Mouse (Mus musculus) gastrocnemius, adult 18-20 months (tissue): ENCODE measurements at regions not wholly inside any gene's neighbourhood (a gene's known extent, or its start where the extent isn't known, plus 50 kb on each side); places are given as distances from the start of the nearest gene placed in this dataset.

ENCODE experiments used
- DNase-seq: peaks from one replicate; pipeline ENCODE4 v3.0.0; 2021; ENCODE audit warnings: low spot score

DNA sequence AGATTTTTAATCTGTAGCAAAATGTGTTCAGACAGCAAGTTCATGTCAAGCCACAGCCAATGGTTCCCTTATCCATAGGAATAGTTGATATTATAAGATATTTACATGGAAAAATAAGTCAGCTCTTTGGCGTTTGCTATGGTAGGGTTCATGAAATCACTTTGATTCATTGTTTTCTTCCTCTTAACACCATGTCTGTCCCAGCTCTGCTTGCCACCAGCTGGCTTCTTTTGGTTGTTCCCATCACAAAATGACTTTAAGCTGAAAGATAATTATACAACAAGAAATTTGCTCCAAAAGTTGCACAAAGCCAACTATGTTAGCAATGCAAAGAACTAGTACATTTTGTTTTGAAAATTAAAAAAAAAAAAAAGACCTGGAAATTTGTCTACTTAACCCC lies 99.9 kb upstream of the Tcf21 start:
- no peak for DNase-seq

DNA sequence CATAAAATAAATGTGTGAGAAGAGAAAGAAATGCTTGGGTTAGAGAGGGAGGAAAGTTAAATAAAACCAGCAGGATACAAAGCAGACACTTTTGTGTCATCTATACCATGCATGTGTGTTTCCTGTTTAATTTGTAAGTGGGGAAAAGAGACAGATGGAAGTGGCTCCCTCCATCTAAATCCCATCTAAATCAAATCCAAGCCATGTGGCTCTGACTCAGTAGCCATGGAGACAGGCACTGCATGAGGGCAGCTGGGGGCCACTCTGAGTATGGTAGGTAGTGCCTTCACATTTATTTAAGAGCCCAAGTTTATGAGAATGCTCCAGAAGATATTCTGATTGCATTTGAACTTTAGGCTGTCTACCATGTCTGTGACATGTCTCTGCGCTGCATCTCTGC lies 97.8 kb upstream of the Tcf21 start:
- DNase-seq, result no peak

DNA sequence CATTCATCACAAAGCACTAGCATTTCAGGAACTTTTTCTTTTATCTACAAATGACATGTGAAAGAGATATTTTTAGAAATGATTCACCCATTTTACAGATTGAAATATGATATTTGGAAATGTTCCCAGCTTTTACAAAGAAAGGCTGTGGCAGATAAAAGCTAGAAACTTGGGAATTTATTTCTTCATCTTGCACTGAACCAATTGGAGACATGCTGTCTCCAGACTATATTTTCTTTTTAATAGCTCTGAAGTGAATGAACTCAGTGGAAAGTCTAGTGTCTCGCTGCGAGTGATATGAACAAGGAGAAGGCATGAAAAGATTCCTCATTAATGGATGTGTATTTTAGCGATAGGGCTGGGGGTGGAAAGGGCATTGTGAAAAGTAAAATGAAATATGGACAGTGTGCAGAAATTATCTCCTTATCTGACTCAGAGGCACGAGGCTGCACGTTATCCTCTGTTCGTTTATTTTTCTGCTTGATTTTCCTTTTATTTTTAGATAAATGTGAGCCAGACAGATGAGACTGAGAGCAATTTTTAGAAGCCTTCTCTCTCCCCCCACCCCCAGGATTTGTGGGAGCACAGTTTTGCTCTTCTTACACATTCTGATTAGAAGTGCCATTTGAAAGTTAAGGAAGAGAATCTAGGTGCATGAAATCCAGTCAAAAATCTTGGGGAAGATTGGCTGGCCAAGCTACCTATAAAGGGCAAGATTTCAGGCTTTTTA lies 96.0 kb upstream of the Tcf21 start:
- DNase-seq, result no peak

DNA sequence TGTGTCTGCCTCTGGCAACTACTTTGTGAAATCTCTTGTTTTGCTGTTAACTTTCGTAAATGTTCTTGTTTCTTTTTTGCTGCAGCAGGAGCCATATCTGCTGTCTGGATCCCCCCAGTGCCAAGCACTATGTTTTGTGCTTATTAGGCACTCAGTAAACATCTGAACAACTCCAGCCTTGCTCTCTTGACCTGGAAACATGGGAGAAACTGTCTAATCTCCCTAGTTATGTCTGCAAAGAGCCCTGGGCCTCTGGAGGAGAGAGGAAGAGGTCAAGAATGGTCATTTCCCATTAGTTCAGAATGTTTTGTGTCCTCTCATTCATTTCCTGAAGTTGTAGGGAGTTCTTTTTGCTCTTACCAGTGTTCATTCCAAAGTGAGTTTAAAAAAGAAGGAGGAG lies 93.1 kb upstream of the Tcf21 start:
- no peak for DNase-seq

DNA sequence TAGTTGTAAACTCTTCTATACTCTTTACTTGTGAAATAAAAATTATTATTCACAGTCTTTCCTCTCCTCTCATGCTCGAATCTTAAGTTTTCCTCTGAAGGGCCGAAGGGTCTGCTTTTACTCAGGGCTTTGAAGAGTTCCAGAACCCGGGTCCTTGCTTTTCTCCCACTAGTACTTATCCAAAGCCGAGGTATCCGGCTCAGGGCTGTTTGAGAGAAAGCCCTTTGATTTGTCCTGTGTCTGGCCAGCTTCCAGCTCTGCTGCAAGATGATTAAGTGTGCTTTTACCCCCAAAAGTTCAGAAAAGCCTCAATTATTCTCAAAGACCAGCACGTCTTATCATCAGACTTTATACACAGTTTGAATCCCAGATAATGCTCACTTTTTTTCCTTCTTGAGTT lies 88.7 kb upstream of the Tcf21 start:
- DNase-seq, result no peak

DNA sequence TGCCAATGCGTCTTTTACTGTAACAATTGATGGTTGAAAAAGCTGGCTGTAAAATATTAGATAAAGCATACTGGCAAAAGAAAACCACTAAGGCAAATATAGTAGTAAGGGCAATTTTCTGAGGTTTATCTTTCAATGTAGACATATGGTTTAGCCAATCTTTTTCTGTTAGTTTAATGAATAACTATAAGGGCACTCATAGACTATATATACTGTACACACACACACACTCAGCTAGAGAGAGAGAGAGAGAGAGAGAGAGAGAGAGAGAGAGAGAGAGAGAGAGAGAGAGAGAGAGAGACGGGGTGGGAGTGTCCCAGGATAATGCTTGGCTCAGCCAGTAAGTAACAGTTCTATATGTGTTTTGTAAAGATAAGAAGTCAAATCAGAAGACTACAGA lies 85.3 kb upstream of the Tcf21 start:
- DNase-seq, result no peak

DNA sequence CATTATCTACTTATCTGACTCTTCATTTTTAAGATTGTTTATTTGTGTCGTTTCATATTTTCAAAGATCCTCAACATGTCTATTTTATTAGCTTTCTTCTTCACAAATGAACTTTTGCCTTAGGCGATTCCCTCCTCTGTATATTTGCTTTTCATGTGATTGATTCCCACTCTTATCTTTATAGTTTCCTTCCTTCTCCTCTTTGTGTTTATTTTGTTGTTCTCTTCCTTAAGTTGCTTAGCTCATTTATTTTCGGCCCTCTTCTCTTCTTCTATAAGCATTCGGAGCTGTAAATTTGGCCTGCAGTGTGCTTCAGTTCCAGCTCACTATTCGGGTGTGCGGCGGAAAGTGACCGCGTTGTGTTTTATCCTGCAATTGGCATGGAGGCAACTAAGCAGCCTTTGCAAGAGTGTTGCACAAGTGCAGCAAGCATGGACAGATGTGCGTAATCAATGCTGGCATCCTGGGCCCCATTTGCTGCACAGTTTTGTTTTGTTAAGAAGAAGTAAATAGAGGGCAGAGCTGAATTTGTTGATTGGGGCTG lies 73.5 kb upstream of the Tcf21 start:
- DNase-seq, result no peak

DNA sequence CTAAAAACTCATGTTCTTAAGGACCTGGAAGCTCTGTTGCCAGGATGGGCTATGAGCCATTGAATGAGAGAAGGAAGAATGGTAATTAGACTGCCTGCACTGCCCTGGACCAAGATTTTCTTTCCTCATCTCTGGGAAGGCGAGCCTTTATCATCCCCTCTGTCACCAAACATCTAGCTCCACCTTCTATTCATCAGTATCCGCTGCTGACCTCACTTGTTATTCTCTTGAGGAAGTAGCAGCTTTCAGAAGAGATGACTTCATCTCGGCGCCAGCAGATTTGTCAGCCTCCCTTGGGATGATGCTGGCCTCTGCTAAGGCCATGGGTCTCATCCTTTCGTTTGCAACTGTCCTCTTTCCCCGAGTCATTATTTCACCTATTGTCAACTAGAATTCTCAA lies 67.5 kb upstream of the Tcf21 start:
- DNase-seq, result peak; percentile 23

DNA sequence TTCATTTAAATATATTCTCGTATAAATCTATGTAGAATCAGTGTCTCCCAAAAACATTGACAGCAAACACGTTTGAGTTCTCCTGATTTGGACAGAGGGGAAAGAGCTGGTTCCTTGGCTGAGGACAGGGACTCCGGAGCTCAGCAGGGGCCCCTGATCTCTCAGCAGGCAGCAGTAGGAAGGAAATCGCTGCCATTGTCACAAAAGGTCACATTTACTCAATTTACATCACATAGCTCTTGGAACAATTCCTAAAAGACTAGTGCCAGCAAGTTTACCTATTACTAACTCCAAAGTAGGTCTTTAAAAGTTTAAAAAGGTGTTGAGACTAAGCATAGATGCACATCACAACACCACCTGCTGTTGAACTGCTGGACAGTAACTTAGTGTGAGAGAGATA lies 59.7 kb upstream of the Tcf21 start:
- no peak for DNase-seq

DNA sequence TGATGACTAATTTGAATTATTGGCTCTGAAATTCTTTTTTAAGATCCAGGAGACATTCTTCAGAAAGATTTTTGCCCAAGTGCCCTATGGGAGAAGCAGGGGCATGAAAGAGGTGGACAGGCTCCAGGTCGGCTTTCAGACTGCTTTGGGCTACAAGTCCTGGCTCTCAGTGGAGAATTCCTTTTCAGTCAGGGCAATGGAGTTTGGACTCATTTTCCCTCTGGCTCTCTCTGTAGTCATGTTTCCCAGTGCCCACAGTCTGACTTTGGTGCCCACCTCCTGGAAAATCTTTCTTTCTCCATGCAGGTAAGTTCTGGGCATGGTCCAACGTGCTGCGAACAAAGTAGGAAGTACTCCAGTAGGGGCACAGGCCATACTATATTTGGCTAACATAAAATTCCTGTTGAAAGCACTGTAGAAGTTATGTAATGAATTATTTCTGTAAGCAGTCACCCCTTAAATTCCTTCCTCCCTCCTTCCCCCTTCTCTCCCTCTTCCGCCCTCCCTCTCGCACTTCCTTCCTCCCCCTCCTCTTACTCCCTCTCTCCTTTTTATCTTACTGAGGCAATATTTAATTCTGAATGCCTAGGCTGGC lies 57.7 kb upstream of the Tcf21 start:
- no peak for DNase-seq

DNA sequence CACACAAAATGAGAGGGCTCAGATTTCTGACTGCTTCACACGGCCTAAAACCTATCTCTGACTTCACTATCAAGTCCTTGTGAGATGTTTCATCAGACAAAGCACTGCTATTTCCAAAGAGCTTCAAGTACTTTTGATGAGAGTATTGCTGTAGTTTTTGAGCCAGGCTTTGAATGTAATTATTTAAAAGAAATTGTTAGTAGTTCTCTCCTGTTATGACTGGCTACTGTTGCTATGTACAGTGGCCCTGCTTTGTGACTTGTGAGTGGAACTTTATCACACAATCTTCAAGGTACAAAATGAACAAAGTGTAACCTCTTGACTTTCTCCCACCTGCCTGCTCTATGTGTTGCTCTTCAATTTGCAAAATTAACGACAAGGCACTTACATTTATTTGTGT lies 57.1 kb upstream of the Tcf21 start:
- DNase-seq, result no peak

DNA sequence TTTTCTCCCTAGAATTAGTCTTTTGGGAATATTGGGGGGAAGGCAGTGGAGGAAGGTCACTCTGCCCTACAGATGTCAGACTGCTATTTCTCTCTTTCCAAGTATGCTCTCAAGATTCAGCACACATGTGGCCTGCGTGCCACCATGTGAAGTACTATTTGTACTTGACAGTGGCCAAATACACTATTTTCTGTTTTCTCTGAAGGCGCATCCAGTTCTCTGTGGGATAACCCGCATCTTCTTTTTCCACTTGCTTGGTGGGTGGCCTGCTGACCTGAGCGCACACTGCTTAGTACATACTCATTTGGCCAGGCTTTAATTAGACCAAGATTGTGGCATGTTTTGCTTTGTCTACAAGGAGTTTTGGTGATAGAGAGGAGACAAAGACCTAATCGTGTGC lies 55.7 kb upstream of the Tcf21 start:
- no peak for DNase-seq

DNA sequence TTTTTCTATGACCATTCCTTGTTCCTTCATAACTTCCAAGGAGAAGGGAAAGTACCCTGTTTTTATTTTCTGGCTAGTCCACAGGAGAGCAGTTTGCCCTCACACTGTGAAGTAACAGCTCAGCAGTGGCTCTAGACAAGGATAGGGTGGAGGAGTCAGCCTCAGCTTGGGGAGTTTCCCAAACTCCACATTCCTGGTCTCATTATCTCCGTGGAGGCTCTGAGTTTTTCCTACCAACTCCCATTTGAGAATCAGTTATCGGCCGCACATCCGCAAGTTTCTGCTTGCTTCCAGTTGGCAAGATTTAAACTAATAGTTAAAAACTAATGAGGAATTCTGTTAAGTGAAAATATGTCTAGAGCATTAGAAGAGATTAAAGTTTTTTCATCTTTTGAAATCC lies 55.2 kb upstream of the Tcf21 start:
- DNase-seq, result no peak
